Mouse (Mus musculus) spleen, embryonic (tissue): ENCODE results near the gene H1f0.
"Not testable (repeated sequence)": the region's sequence is repeated elsewhere in the genome, so short reads cannot be mapped to it uniquely, and the experiment has no call there.

ENCODE experiments used
- CTCF ChIA-PET: fragments of 350-600 bp; sonication (Branson Sonifier 250); formaldehyde crosslinking; loops from one replicate; lab custom pipeline; 2022; lab: Charles Lee

Gene H1f0

DNA sequence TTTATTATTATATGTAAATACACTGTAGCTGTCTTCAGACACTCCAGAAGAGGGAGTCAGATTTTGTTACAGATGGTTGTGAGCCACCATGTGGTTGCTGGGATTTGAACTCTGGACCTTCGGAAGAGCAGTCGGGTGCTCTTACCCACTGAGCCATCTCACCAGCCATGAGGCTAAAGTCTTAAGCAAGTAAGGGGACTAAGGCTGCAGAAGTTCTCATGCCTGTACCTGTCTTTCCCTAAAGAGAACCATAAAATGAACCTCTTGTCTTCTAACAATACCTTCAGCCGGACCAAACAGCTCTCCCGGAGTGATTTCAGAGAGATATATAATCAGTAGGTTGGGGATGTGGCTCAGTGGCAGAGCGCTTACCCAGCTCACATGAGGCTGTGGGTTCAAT is 3.7 kb downstream of the H1f0 start:
- CTCF ChIA-PET = not testable (repeated sequence)

- CTCF ChIA-PET = interaction anchor here (0.5 to 0.9 kb wide), 2 partner anchors 36 to 57 kb away, joined by 3 to 5 read pairs; no protein-coding TSS in a partner anchor
Measured at GRCm38 (mm10) chr15:79037913-79038328, 9.7 kb downstream of the H1f0 start.

- CTCF ChIA-PET = interaction anchor here (0.5 to 0.9 kb wide), 3 partner anchors 36 to 690 kb away, joined by 3 to 5 read pairs (median 3); no protein-coding TSS in a partner anchor
Measured at GRCm38 (mm10) chr15:79038331-79038730, 10.1 kb downstream of the H1f0 start.

GRCm38 (mm10) chr15:79038853-79039252 is 10.6 kb downstream of the H1f0 start:
- CTCF ChIA-PET = interaction anchor here (0.7 kb wide), 1 partner anchor 690 kb away, joined by 3 read pairs; no protein-coding TSS in a partner anchor

GRCm38 (mm10) chr15:79040501-79041416 is 12.5 kb downstream of the H1f0 start:
- CTCF ChIA-PET = interaction anchor here (0.8 kb wide), 1 partner anchor 14 kb away, joined by 3 read pairs; no protein-coding TSS in a partner anchor

- CTCF ChIA-PET = no interaction called here
Measured at GRCm38 (mm10) chr15:79041585-79041984, 13.3 kb downstream of the H1f0 start, which contains the start of gene Galr3. Gene Galr3, plus strand, starts transcription at chr15:79041885.

DNA sequence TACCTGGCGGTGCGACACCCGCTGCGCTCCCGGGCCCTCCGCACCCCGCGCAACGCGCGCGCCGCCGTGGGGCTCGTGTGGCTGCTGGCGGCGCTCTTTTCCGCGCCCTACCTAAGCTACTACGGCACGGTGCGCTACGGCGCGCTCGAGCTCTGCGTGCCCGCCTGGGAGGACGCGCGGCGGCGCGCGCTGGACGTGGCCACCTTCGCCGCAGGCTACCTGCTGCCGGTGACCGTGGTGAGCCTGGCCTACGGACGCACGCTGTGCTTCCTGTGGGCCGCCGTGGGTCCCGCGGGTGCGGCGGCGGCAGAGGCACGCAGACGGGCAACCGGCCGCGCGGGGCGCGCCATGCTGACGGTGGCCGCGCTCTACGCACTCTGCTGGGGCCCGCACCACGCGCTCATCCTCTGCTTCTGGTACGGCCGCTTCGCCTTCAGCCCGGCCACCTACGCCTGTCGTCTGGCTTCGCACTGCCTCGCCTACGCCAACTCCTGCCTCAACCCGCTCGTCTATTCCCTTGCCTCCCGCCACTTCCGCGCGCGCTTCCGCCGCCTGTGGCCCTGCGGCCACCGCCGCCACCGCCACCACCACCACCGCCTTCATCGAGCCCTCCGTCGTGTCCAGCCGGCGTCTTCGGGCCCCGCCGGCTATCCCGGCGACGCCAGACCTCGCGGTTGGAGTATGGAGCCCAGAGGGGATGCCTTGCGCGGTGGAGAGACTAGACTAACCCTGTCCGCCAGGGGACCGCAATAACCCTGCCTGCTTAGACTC is 14.7 kb downstream of the H1f0 start:
- CTCF ChIA-PET = no interaction called here

DNA sequence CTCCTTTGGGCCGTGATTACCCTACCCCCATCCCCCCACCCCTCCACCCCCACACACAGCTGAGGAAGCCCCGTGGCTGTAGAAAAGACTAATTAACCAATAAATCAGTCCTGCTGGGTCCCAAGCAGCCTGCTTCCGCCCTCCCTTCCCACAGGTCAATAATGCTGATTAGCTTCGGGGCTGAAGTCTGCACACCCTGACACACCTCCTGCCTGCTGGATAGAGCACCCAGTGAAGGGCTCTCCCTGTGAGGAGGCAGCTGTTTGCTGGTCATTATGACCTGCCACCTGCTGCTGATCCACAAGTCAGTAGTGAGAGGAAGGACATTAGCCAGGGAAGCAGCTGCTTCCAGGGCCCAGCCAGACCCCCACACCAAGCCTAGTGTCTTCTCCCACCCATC is 16.6 kb downstream of the H1f0 start:
- CTCF ChIA-PET = no interaction called here

- CTCF ChIA-PET = no interaction called here
Measured at GRCm38 (mm10) chr15:79048186-79048585, 19.9 kb downstream of the H1f0 start.

DNA sequence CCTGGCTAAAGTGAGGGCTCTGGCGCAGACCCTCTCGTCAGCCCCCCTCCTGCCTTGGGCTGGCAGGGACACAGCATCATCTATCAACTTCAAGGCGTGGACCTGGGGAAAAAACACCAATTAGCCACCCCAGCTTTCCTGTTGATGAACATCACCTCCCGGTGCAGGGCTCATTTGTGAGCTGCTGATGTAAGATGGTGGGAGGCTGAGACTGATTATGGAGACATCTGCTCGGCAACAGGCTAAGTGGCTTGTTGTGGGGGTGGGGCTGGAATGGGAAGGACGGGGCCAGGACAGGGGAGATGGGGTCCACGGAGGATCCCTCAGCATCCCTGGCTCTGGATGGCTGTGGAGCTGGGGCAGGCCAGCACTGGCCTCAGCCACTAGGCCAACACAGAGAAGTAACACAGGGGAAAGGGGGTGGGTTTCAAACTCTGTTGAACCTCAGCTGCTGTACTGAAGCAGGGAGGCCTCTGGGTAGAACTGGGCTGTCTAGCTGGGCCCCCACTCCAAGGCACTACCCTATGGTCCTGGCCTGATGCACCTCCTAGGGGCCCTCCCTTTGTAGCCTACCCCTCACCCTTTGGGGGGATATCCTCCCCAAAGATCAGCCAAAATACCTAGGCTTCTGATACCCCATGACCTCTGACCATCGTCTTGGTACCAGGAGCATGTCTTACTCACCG is 22.1 kb downstream of the H1f0 start:
- CTCF ChIA-PET = no interaction called here

- CTCF ChIA-PET = no interaction called here
Measured at GRCm38 (mm10) chr15:79050964-79051363, 22.7 kb downstream of the H1f0 start.

GRCm38 (mm10) chr15:79051461-79052360 is 23.5 kb downstream of the H1f0 start:
- CTCF ChIA-PET = no interaction called here

DNA sequence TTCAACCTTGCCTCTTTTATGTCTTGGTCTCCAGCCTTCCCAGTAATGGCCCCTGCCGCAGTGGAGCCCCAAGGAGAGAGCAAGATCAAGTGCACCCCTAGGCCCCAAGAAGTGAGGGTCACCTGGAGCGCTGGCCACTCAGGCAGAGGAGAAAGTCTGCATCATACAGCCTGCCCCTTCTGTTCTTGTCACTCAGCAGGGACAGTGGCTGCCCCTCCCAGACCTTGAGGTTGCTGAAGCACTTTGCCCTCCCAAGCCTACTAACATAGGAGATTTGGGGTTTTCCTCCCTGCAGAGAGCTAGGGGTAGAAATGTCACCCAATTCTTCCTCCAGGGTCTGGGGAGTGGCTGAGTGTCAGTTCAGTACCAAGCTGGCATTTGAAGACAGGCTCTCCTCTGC is 24.1 kb downstream of the H1f0 start:
- CTCF ChIA-PET = no interaction called here

- CTCF ChIA-PET = interaction anchor here (1.0 kb wide), 1 partner anchor 11 kb away, joined by 3 read pairs; no protein-coding TSS in a partner anchor
Measured at GRCm38 (mm10) chr15:79056601-79057000, 28.4 kb downstream of the H1f0 start.

- CTCF ChIA-PET = no interaction called here
Measured at GRCm38 (mm10) chr15:79057850-79058249, 29.6 kb downstream of the H1f0 start.

GRCm38 (mm10) chr15:79060887-79061565 is 32.8 kb downstream of the H1f0 start:
- CTCF ChIA-PET = no interaction called here

DNA sequence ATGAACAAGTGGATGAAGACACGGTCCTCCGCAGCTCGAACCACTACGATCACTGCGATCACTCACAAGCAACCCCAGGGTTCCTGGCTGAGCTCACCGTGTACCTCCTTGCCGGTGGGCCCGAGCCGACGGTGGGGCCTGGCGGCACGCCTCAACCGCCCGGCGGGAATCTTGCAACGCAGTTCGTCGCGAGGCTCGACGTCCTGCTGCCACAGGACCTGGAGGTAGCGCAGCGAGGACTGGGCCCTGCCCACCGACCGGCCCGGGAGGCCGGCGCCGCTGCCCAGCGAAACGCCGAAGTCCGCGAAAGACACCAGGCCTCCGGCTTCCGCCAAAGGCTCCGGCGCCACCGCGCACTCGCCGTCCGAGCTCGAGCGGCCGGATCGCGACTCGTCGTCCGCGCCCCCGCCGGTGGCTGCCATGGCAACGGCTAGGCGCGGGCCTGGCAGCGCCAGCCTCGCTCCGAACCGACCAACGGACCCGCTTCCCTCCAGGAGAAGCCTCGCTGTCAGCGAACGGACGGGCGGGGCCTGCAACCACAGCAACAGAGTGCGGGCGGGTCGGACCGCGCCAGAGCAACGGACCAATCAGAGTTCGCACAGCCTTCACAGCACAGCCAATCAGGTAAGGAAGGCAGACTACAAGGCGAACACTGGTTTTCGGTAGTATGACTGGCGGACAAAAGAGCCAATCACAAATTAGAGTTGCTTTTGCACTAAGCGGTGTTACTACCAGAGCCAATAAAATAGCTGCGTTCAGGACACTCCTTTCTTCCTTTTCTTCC is 34.3 kb downstream of the H1f0 start, which contains the start of gene Ankrd54:
Gene Ankrd54 (minus strand): TSS at position 518 of the 784 bp plus-strand sequence.
- CTCF ChIA-PET = interaction anchor here (0.7 kb wide), 1 partner anchor 59 kb away, joined by 9 read pairs; no protein-coding TSS in a partner anchor

GRCm38 (mm10) chr15:79063160-79063740 is 35.0 kb downstream of the H1f0 start:
- CTCF ChIA-PET = interaction anchor here (0.7 kb wide), 2 partner anchors 59 to 839 kb away, joined by 3 to 9 read pairs; no protein-coding TSS in a partner anchor
